In the genomic region with DNA sequence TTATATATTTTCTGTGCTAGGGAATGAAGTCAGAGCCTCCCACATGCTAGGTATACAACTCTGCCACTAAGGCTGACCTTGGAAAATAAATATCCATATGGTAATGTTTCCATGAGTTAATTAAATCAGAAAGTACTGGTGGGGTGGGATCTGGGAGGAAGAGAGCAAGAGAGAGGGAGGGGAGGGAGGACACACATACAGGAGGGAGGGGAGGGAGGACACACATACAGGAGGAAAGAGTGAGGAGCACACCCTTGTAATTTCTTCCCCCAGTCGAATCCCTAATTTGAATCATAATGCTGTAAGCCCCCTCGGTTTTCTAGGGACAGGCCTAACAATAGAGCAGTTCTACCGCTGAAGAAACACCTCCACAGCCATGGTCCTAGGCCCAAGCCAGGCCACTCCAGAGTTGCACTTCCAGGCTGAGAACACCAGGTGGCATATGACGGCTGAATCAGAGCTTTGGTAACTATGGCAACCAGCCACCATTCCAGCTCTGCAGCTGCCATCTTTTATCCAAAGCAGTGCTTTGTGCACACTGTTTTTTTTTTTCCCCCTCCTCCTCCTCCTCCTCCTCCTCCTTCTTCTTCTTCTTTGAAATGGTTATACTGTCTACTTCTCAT, we compare ENCODE assay signal across 8 mouse cellular contexts. TPM values are rescaled to one million over a fixed set of nuclear protein-coding genes. Genes with fewer than 3 reads are reported as not detected.
DNase-seq lines count a peak whose midpoint lies in the region; ATAC-seq lines count a peak whose summit lies in the region.

No protein-coding gene starts in this region.

- no peak overlapping the region for H3K9ac ChIP-seq in midbrain, embryonic 12.5 days (replicated peaks)

- no peaks in the 10 kb centered on the region for H3K9me3 ChIP-seq in midbrain, embryonic 12.5 days

- H3K27ac ChIP-seq in midbrain, embryonic 12.5 days (replicated peaks): peak overlapping the region; percentile 81

- DNase-seq in urinary bladder, adult 18-20 months (ENCODE audit: low spot score in 2 of 2): peak; percentile 13 to 23
- no peak for DNase-seq in urinary bladder, adult 2 months (ENCODE audit: low spot score)
- DNase-seq in cerebellum, postnatal 25 days: peak; percentile 64 to 77
- DNase-seq in frontal cortex, postnatal 36 days (ENCODE audit: low spot score in 2 of 2): peak; percentile 44 to 70
- peak; percentile 82 for DNase-seq in induced T-regulatory cell, adult 2 months (ENCODE audit: low read depth)
- peak; percentile 15 to 49 for DNase-seq in left cerebral cortex, adult 8-10 months (ENCODE audit: low spot score in 2 of 2)
- peak; percentile 35 to 58 for DNase-seq in right cerebral cortex, postnatal 36 days (ENCODE audit: low spot score in 2 of 2)

- 0 out of 2 replicates have a peak overlapping the region, but pooled peaks have one; percentile 13 for H3K4me2 ChIP-seq in midbrain, embryonic 12.5 days (replicated peaks)

- peak; percentile 77 for ATAC-seq in midbrain, embryonic 12.5 days (ENCODE audit: low FRiP score, low read depth)

- H3K27me3 ChIP-seq in midbrain, embryonic 12.5 days: no peaks in the 10 kb centered on the region

- H3K4me3 ChIP-seq in midbrain, embryonic 12.5 days: no peak overlapping the region

- 1% methylated on average over 4 of the region's 4 CpGs for WGBS in midbrain, embryonic 12.5 days

- no peaks in the 10 kb centered on the region for H3K36me3 ChIP-seq in midbrain, embryonic 12.5 days

- H3K4me1 ChIP-seq in midbrain, embryonic 12.5 days: peaks cover 36% of the 10 kb centered on the region

RNA-seq across cellular contexts. Expression of a gene that starts 59.5 kb away (rescaled TPM):
- not detected in 2 replicates for polyA plus RNA-seq in urinary bladder, adult 2 months (2012; rRNA removed)
- total RNA-seq in left cerebral cortex, adult 8-10 months (2022): not detected
- not detected in 2 replicates for polyA plus RNA-seq in midbrain, embryonic 12.5 days (2016; fragmentation: Nextera tagmentation; extraction: Ambion mirVana)
